Mouse (Mus musculus): Measurements from ENCODE around the gene Serpina3k. TPM values are rescaled to one million over a fixed set of nuclear protein-coding genes. Genes with fewer than 3 reads are reported as not detected.
"Not testable (repeated sequence)": the region's sequence is repeated elsewhere in the genome, so short reads cannot be mapped to it uniquely, and the experiment has no call there.

The Serpina3k gene
- polyA plus RNA-seq, 1 experiment, result 0.15 TPM

DNA sequence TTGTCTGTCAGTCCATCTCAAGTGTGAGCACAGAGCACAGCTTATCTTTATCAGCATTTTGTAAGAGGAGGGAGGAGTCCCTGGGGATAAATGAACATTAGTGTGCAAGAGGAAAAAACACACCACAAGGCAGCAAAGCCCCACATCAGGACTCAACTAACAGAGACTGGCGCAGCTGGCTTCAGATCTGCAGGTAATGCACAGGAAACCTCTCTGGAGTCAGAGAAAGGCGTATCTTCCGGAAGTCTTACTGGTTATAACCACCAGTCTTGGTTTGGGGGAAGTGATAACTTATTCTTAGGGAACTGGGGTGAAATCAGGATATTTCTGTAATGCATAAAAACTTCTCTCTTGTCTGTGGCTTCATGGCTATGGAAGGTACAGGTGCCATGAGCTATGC, 17.7 kb downstream of the Serpina3k start:
- Histone ChIP-seq H3K27me3 (ENCODE audit: control insufficient read depth, insufficient read depth, low read length) (no peaks in the 10 kb centered on the region), H3K4me3 (ENCODE audit: control insufficient read depth, insufficient read depth, low read length) (no peak overlapping the region), H3K27ac (ENCODE audit: control insufficient read depth, insufficient read depth, low read length) (no peak overlapping the region), H3K36me3 (ENCODE audit: control insufficient read depth, insufficient read depth, low read length) (no peaks in the 10 kb centered on the region), H3K4me1 (replicated peaks; ENCODE audit: control insufficient read depth, insufficient read depth, low read length) (no peaks in the 10 kb centered on the region)
- no peak for DNase-seq
- TF ChIP-seq CTCF (IDR thresholded peaks at IDR 0.05; ENCODE audit: borderline replicate concordance, control insufficient read depth, extremely low read depth, insufficient read depth, low read length, poor library complexity) (no peak), POLR2A (IDR thresholded peaks at IDR 0.05; ENCODE audit: control insufficient read depth, extremely low read depth, insufficient read depth, low read length, poor library complexity) (no peak)
- WGBS, result 23% methylated on average over 3 of the region's 3 CpGs

DNA sequence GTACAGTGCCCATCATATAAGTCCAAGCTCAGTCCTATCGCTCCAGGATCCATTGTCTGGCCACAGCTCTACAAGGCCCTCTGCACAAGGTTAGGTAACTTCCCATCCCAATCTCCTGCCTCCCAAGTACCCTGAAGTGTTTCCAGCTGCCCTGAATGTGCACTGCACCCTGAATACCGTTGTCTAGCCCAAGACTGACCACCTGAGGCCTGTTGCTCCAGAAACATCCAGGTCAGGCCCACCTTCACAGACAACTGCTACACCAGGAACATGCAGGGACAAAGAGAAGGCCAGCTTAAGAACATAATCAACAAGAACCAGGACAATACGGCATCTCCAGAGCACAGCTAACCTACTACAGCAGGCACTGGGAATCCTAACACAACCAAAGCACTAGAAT, 31.7 kb downstream of the Serpina3k start:
- H3K4me1 ChIP-seq (replicated peaks; ENCODE audit: control insufficient read depth, insufficient read depth, low read length), result no peaks in the 10 kb centered on the region
- H3K36me3 ChIP-seq (ENCODE audit: control insufficient read depth, insufficient read depth, low read length), result no peaks in the 10 kb centered on the region
- no peak overlapping the region for H3K27ac ChIP-seq (ENCODE audit: control insufficient read depth, insufficient read depth, low read length)
- H3K4me3 ChIP-seq (ENCODE audit: control insufficient read depth, insufficient read depth, low read length), result no peak overlapping the region
- no peak for DNase-seq
- TF ChIP-seq CTCF (IDR thresholded peaks at IDR 0.05; ENCODE audit: borderline replicate concordance, control insufficient read depth, extremely low read depth, insufficient read depth, low read length, poor library complexity) (no peak), POLR2A (IDR thresholded peaks at IDR 0.05; ENCODE audit: control insufficient read depth, extremely low read depth, insufficient read depth, low read length, poor library complexity) (no peak)
- 87% methylated on average over 3 of the region's 3 CpGs for WGBS
- no peaks in the 10 kb centered on the region for H3K27me3 ChIP-seq (ENCODE audit: control insufficient read depth, insufficient read depth, low read length)

DNA sequence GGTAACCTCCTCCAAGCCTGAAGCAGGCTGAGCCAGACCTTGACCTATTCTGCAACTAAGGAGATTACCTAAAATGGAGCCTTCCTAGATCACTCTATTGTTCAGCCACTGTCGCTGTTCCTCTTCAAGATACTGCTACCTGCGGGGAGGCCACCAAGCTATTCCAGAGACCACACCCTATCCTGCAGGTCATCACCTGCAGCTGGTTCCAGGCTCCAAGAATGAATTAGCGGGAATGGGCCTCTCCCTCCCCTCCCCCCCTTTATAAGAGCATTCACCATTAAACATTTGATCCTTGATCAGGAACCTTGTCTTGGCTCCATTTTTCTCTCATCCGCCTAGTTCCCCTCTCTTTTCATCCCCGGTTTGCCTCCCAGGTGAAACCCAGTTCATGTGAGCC, 38.9 kb downstream of the Serpina3k start:
- not testable (repeated sequence) for DNase-seq; H3K4me3 ChIP-seq (ENCODE audit: control insufficient read depth, insufficient read depth, low read length); H3K27ac ChIP-seq (ENCODE audit: control insufficient read depth, insufficient read depth, low read length); H3K4me1 ChIP-seq (replicated peaks; ENCODE audit: control insufficient read depth, insufficient read depth, low read length); H3K27me3 ChIP-seq (ENCODE audit: control insufficient read depth, insufficient read depth, low read length); H3K36me3 ChIP-seq (ENCODE audit: control insufficient read depth, insufficient read depth, low read length)
- 91% methylated on average over 5 of the region's 5 CpGs for WGBS

DNA sequence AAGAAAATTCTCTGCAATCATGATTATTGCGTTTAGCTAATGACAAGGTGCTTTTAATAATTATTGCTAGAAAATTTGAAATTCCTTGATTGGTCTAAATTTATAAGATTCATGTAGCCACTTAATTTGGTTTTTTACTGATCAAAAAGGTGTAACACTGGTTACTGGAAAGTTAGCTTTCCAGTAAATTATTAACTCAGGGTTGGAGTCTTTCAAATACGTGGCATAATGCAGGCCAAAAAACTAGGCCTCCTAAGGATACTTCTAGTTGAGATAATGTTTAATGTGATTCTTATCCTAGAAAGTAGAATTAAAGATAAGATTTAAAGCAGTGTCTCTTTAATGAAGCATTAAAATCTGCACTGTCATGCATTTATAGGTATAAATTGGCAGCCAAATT, 40.1 kb downstream of the Serpina3k start:
- not testable (repeated sequence) for DNase-seq; H3K27ac ChIP-seq (ENCODE audit: control insufficient read depth, insufficient read depth, low read length); H3K4me1 ChIP-seq (replicated peaks; ENCODE audit: control insufficient read depth, insufficient read depth, low read length); H3K27me3 ChIP-seq (ENCODE audit: control insufficient read depth, insufficient read depth, low read length); H3K4me3 ChIP-seq (ENCODE audit: control insufficient read depth, insufficient read depth, low read length); H3K36me3 ChIP-seq (ENCODE audit: control insufficient read depth, insufficient read depth, low read length)
- 93% methylated on average over 2 of the region's 2 CpGs for WGBS

DNA sequence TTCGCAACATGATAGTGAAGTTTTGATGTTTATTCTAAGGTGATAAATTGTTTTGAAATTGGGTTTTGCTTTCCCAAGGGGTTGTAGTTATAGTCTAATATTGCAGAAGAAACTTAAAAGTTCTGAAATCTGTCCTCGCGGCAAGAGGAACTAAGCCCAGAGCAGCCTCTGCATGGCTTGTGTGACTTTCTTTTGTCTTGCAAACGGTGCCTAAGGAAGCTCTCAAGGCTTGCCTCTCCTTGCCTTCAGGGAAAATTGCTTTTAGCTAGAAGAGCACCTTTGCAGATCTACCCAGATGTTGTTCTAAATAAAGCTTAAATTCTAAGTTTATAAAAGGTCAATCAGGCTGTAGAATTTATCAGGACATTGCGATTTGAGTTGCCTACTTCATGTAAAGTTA, 40.5 kb downstream of the Serpina3k start:
- not testable (repeated sequence) for H3K27ac ChIP-seq (ENCODE audit: control insufficient read depth, insufficient read depth, low read length); DNase-seq; H3K4me3 ChIP-seq (ENCODE audit: control insufficient read depth, insufficient read depth, low read length); H3K27me3 ChIP-seq (ENCODE audit: control insufficient read depth, insufficient read depth, low read length); H3K4me1 ChIP-seq (replicated peaks; ENCODE audit: control insufficient read depth, insufficient read depth, low read length); H3K36me3 ChIP-seq (ENCODE audit: control insufficient read depth, insufficient read depth, low read length)
- WGBS, result 72% methylated on average over 5 of the region's 5 CpGs

DNA sequence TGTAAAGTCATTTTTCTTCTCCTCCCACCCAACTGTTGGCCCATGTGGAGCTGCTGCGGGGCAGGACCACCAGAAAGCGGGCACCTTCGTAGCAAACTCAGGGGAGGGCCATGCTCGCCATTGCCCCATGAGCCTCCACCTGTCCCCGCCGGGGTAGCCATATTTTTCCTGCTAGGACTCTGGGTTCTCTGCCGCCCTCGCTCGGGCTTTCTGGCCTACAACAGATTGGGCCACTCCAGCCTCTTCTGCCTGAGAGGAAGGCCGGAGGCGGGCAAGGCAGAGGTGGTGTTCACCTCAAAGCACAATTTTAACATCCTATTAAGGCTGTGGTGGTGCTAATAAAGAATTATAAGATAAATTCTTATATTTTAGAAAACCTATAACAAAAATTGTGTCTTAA, 41.6 kb downstream of the Serpina3k start:
- Histone ChIP-seq H3K27ac (ENCODE audit: control insufficient read depth, insufficient read depth, low read length) (no peak overlapping the region), H3K27me3 (ENCODE audit: control insufficient read depth, insufficient read depth, low read length) (no peaks in the 10 kb centered on the region), H3K36me3 (ENCODE audit: control insufficient read depth, insufficient read depth, low read length) (no peaks in the 10 kb centered on the region), H3K4me3 (ENCODE audit: control insufficient read depth, insufficient read depth, low read length) (no peak overlapping the region), H3K4me1 (replicated peaks; ENCODE audit: control insufficient read depth, insufficient read depth, low read length) (no peaks in the 10 kb centered on the region)
- DNase-seq, result no peak
- no peak for TF ChIP-seq POLR2A (IDR thresholded peaks at IDR 0.05; ENCODE audit: control insufficient read depth, extremely low read depth, insufficient read depth, low read length, poor library complexity)
- WGBS, result over 99% methylated on average over 11 of the region's 11 CpGs

DNA sequence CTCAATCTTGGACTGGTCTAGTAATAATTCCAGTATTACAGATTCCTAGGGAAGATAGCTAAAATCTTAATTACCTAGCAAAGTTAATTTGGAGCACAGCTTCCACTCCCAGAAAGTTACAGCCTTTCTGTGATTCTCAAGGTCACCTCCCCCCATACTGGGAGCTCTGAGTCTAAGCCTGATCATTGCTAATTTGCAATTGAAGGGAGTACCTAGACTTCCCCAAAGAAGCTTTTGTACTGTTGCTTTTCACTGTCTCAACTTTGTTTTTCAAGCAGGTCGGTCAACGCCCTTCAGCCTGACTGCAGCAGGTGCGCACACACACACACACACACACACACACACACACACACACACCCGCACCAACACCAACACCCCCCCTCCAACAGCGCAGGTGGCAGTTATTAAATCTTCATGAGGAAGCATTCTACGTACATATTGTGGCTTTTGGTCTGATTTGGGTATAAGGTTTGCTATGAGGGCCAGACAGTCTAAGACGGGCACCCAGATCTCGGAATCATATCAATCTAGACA, 42.9 kb downstream of the Serpina3k start:
- not testable (repeated sequence) for H3K27ac ChIP-seq (ENCODE audit: control insufficient read depth, insufficient read depth, low read length)
- 95% methylated on average over 8 of the region's 8 CpGs for WGBS

DNA sequence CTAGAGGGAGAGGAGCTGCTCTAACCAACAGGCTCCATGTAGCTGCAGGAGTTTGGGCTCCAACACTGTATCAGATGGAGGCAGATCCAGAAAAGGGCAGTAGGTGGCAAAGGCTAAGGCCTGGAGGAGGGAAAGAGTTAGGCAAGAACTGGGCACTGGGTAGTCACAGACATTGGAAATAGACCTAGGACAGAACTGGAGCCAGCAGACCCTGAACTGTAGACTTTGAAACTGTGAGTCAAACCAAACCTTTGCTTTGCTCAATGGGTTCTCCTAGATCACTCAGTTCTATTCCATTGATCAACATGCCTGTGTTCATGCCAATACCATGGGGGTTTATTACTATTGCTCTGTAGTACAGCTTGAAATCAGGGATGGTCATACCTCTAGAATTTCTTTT, 47.7 kb downstream of the Serpina3k start:
- not testable (repeated sequence) for H3K27me3 ChIP-seq (ENCODE audit: control insufficient read depth, insufficient read depth, low read length); H3K27ac ChIP-seq (ENCODE audit: control insufficient read depth, insufficient read depth, low read length); H3K4me3 ChIP-seq (ENCODE audit: control insufficient read depth, insufficient read depth, low read length); H3K36me3 ChIP-seq (ENCODE audit: control insufficient read depth, insufficient read depth, low read length); H3K4me1 ChIP-seq (replicated peaks; ENCODE audit: control insufficient read depth, insufficient read depth, low read length); DNase-seq

More for the DNA sequence above, 42.9 kb downstream of the Serpina3k start:
- not testable (repeated sequence) for H3K27me3 ChIP-seq (ENCODE audit: control insufficient read depth, insufficient read depth, low read length); H3K4me1 ChIP-seq (replicated peaks; ENCODE audit: control insufficient read depth, insufficient read depth, low read length); H3K4me3 ChIP-seq (ENCODE audit: control insufficient read depth, insufficient read depth, low read length); DNase-seq; H3K36me3 ChIP-seq (ENCODE audit: control insufficient read depth, insufficient read depth, low read length)

DNA sequence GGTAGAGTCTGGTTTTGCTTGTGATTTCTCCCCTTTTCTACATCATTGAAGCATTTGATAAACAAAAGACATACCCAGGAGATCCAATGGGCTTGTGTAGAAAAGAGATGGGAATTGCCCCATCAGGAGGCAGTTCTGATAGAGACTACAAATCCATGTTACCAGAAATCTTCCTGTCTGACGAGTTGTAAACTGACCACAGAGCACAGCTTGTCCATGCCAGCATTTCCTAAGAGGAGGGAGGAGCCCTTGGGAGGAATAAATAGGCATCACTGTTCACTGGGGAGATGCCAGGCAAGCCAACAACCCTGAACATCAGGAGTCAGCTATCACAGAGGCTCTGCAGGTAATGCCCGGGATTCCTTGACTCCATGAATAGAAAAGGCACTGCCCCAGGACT, 48.6 kb downstream of the Serpina3k start:
- not testable (repeated sequence) for H3K27ac ChIP-seq (ENCODE audit: control insufficient read depth, insufficient read depth, low read length); H3K4me3 ChIP-seq (ENCODE audit: control insufficient read depth, insufficient read depth, low read length); H3K36me3 ChIP-seq (ENCODE audit: control insufficient read depth, insufficient read depth, low read length); H3K4me1 ChIP-seq (replicated peaks; ENCODE audit: control insufficient read depth, insufficient read depth, low read length); DNase-seq; H3K27me3 ChIP-seq (ENCODE audit: control insufficient read depth, insufficient read depth, low read length)
- WGBS, result 81% methylated on average over 2 of the region's 2 CpGs
